Mouse (Mus musculus): ENCODE measurements around the gene Flna.
"Not testable (repeated sequence)": the region's sequence is repeated elsewhere in the genome, so short reads cannot be mapped to it uniquely, and the experiment has no call there.

- TF ChIP-seq CTCF (conservative IDR thresholded peaks at IDR 0.05; ENCODE audit: insufficient read depth, insufficient read length, low read depth, low read length); POLR2A (IDR thresholded peaks at IDR 0.05; ENCODE audit: low read depth, low read length): not testable (repeated sequence)
Measured at GRCm38 (mm10) chrX:74220099-74220498, 29.5 kb downstream of the Flna start.
